Mouse (Mus musculus) forebrain, embryonic 11.5 days (tissue): ENCODE results near the gene Ccdc85a. TPM values are rescaled to one million over a fixed set of nuclear protein-coding genes. Genes with fewer than 3 reads are reported as not detected.
A peak's percentile ranks its signal among the peaks of the same experiment; 100 is the strongest.
"Not testable (repeated sequence)": the region's sequence is repeated elsewhere in the genome, so short reads cannot be mapped to it uniquely, and the experiment has no call there.

Source experiments
- ATAC-seq: fragments of 200-750 bp; cut with Nextera tagmentation; replicated peaks from 2 replicates; pipeline ENCODE4 v1.8.0; 2017; ENCODE audit warnings: moderate TSS enrichment; ENCODE audit not compliant: low FRiP score
- DNase-seq: peaks from one replicate; pipeline ENCODE4 v3.0.0-alpha.2; 2017; ENCODE audit warnings: low spot score
- H3K27ac ChIP-seq: fragments of 300-500 bp; sonication (generic); 2 replicates; pipeline ENCODE4 v1.5.1; 2014; ENCODE audit warnings: low read depth, low read length
- H3K27me3 ChIP-seq: fragments of 300-500 bp; sonication (generic); 2 replicates; pipeline ENCODE4 v1.6.1; 2014; ENCODE audit warnings: mild to moderate bottlenecking, low read length, mixed read lengths; ENCODE audit not compliant: control insufficient read depth, insufficient read depth
- H3K36me3 ChIP-seq: fragments of 300-500 bp; sonication (generic); 2 replicates; pipeline ENCODE4 v1.6.1; 2014; ENCODE audit warnings: mild to moderate bottlenecking, low read length, moderate library complexity, mixed read lengths; ENCODE audit not compliant: control insufficient read depth, insufficient read depth
- H3K4me1 ChIP-seq: fragments of 300-500 bp; sonication (generic); replicated peaks from 2 replicates; pipeline ENCODE4 v1.6.1; 2014; ENCODE audit warnings: low read length, mixed read lengths; ENCODE audit not compliant: control insufficient read depth, insufficient read depth
- H3K4me2 ChIP-seq: fragments of 300-500 bp; sonication (generic); 2 replicates; pipeline ENCODE4 v1.6.1; 2014; ENCODE audit warnings: low read depth, mild to moderate bottlenecking, low read length, moderate library complexity, mixed read lengths; ENCODE audit not compliant: severe bottlenecking
- H3K4me3 ChIP-seq: fragments of 300-500 bp; sonication (generic); 2 replicates; pipeline ENCODE4 v1.5.1; 2014; ENCODE audit warnings: low read depth, low read length
- H3K9ac ChIP-seq: fragments of 300-500 bp; sonication (generic); 2 replicates; pipeline ENCODE4 v1.6.1; 2014; ENCODE audit warnings: low read length
- H3K9me3 ChIP-seq: fragments of 300-500 bp; sonication (generic); 2 replicates; pipeline ENCODE4 v1.6.1; 2016; ENCODE audit warnings: low read length, mixed read lengths; ENCODE audit not compliant: control insufficient read depth
- WGBS: fragments of 180-500 bp; shearing (Covaris S2); extraction: QIAGEN DNeasy Blood & Tissue Kit; methylation state at CpG from one replicate; pipeline ENCODE4 v1.1.7; 2014; 5-methylcytosine and 5-hydroxymethylcytosine counted together
- polyA plus RNA-seq: library from polyadenylated mRNA; unstranded; fragments of >200 nt; fragmentation: Nextera tagmentation; extraction: Ambion mirVana; gene quantifications from 2 replicates; pipeline ENCODE4 v1.2.1, GENCODE M21; 2014

The Ccdc85a gene
- polyA plus RNA-seq, 1 experiment from 2014 or later = 4.1 TPM

DNA sequence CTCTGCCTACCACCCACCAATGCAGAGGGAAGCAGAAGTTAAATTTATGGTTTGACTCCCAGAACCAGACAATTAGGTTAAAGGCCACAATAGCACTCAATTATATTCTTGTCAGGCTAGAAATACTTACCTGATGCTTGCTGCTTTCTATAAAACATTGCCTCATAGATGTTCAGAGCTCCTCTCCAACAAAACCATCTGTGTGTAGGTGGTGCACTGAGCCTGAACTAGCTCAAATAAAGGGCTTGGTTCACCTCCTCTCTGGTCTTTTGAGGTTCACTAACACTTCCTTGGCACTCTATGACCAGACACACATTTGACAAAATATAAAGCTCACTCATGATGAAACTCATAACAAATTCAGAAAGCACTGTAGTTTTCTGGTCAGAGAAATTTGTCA lies 208.2 kb downstream of the Ccdc85a start:
- Histone ChIP-seq H3K9me3 (no peaks in the 10 kb centered on the region), H3K27me3 (no peaks in the 10 kb centered on the region), H3K9ac (no peak overlapping the region), H3K36me3 (no peaks in the 10 kb centered on the region), H3K27ac (no peak overlapping the region), H3K4me3 (no peak overlapping the region), H3K4me2 (no peak overlapping the region), H3K4me1 (no peaks in the 10 kb centered on the region)
- no peak for DNase-seq
- ATAC-seq = no peak

DNA sequence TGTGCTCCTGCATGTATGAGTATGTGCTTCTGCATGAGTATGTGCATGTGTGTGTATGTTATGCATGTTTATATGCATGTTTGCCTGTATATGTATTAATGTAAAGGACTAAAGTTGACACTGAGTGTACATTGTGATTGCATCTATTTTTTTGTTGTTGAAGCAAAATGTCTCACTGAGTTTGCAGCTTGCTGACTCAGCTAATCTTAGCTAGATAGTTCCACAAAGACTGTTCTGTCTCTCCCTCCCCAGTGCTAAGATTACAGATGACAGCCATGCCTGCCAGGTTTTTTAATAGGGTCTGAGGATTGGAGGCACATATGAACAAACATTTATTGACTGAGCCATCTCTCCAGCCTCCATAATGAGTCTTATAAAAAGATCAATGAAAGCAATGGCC lies 209.5 kb downstream of the Ccdc85a start:
- ATAC-seq = no peak
- Histone ChIP-seq H3K4me1 (no peaks in the 10 kb centered on the region), H3K36me3 (no peaks in the 10 kb centered on the region), H3K9me3 (no peaks in the 10 kb centered on the region), H3K4me3 (no peak overlapping the region), H3K27ac (no peak overlapping the region), H3K27me3 (no peaks in the 10 kb centered on the region), H3K4me2 (no peak overlapping the region), H3K9ac (no peak overlapping the region)
- DNase-seq = no peak

DNA sequence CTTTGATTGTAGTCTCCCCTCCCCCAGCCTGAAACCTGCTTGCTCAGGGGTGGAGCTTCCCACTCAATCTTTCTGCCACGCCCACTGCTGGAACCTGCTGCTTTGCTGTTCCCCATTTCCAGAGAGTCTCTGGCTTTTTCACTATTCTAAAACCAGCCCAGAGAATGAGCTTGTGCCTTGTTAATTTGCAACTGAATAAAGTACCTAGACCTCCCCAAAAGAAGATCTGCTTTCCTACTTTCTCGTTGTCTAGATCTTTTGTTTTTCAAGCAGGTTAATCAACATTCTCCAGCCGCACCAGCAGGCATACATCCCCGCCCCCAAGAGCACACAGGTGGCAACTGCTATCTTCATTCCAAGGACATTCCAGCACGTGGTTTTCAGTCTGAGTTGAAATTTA lies 212.7 kb downstream of the Ccdc85a start:
- H3K9ac ChIP-seq, H3K4me1 ChIP-seq, H3K4me3 ChIP-seq, ATAC-seq, H3K4me2 ChIP-seq, H3K27me3 ChIP-seq, DNase-seq, H3K27ac ChIP-seq, H3K36me3 ChIP-seq, H3K9me3 ChIP-seq: not testable (repeated sequence)
- WGBS = 65% methylated on average over 5 of the region's 5 CpGs

DNA sequence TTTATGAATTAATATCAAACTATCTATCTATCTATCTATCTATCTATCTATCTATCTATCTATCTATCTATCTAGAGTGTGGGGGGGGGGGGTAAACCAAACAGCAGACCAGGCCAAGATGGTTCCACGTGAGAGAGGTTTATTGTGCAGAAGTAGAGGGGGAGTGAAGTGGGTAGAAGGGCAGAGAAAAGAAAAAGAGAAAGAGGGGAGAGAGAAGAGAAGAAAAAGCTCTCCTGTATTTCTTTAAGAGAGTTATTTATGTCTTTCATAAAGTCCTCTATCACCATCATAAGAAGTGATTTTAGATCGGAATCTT lies 218.2 kb downstream of the Ccdc85a start:
- DNase-seq (no peak), ATAC-seq (peak; percentile 49)
- Histone ChIP-seq H3K9ac (peak overlapping the region; percentile 53), H3K4me2 (peak overlapping the region; percentile 47; the same call in 1 of the 2 replicates), H3K4me1 (0 out of 2 replicates have a peak, but pooled peaks cover 4% of the 10 kb centered on the region), H3K4me3 (0 out of 2 replicates have a peak overlapping the region, but pooled peaks have one; percentile 16), H3K36me3 (no peaks in the 10 kb centered on the region), H3K27ac (0 out of 2 replicates have a peak overlapping the region, but pooled peaks have one; percentile 37), H3K27me3 (no peaks in the 10 kb centered on the region), H3K9me3 (no peaks in the 10 kb centered on the region)
- WGBS = 38% methylated on average over 2 of the region's 2 CpGs

DNA sequence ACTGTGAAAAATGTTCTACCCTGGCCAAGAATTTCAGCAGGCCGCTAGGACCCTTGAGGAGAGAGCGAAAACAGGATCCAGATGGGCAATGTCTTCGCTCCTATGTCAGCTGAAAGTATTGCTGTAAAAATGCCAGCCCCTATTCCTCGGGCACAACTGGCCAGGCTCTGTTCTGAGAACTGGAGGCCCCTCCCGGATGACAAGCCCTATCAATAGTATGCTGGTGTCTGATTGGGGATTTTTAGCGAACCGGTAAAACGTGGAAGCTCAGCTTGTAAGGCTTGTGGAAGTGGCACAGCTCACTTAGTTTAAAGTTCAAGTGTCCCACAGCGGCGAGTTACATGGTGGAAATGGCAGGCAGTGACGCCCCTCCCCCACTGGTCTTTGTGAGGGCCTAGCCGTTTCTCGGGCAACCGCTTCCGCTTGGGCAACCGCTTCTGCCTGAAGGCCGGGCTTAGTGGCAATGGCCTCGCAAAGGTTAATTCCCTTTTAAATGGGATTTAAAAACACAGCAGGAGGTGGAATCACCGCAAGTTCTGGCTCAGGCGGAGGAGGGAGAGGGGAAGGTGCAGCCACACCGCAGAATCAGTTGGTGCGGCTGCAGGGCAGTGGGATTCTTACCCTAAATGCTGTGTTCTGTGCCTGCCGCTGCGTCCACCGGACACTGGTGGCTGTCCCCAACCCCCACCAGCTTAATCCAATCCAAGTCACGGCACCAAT lies 218.8 kb downstream of the Ccdc85a start:
- H3K4me1 ChIP-seq = 0 out of 2 replicates have a peak, but pooled peaks cover 4% of the 10 kb centered on the region
- DNase-seq (peak; percentile 95), ATAC-seq (peak; percentile 98)
- peak overlapping the region; percentile 47 for H3K4me2 ChIP-seq
- peak overlapping the region; percentile 53 for H3K9ac ChIP-seq
- 3% methylated on average over 26 of the region's 26 CpGs for WGBS
- no peaks in the 10 kb centered on the region for H3K36me3 ChIP-seq
- H3K4me3 ChIP-seq = peak overlapping the region; percentile 16; the same call in 1 of the 2 replicates
- no peaks in the 10 kb centered on the region for H3K27me3 ChIP-seq
- peak overlapping the region; percentile 53; the same call in 1 of the 2 replicates for H3K27ac ChIP-seq
- no peaks in the 10 kb centered on the region for H3K9me3 ChIP-seq

DNA sequence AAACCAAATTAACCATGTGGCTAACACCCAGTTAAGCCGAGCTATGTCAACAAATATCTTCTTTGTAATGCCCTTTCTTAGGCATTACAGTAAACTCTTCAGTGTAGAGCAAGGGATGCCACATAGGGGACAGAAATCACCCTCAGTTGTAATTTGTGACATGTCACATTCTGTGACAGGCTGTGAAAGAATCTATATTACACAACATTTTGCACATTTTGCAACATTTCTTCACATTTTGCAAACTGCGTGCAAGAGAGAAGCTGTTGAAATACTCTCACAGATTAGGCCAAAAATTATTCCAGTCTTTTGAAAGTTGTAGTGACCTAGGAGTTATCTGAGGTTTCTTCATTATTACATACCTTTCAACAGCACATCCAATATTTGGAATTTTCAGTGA lies 240.7 kb downstream of the Ccdc85a start:
- Histone ChIP-seq H3K9ac (no peak overlapping the region), H3K27ac (no peak overlapping the region), H3K36me3 (no peaks in the 10 kb centered on the region), H3K27me3 (no peaks in the 10 kb centered on the region), H3K4me2 (no peak overlapping the region), H3K9me3 (no peaks in the 10 kb centered on the region), H3K4me3 (no peak overlapping the region), H3K4me1 (no peaks in the 10 kb centered on the region)
- DNase-seq = no peak
- ATAC-seq = no peak
- WGBS = 87% methylated on average over 2 of the region's 2 CpGs

DNA sequence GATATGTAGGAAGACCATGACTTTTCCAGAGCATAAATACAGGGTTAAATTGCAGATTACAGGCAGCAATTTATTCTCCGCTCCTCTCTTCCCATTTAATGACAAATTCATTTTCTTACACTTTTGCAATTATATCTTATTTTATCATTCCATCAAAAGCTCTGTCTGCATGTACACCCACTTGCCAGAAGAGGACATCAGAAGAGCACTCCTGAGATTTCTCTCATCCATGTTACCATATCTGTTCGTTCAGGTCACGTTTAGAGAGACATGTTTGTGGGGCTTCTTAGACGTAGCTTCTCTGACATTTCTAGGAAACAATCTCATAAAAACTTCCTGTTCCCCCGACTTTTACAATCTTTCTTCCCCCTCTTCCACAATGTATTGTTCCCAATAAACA lies 242.2 kb downstream of the Ccdc85a start:
- no peak overlapping the region for H3K4me2 ChIP-seq
- no peak for DNase-seq
- no peak overlapping the region for H3K4me3 ChIP-seq
- H3K27ac ChIP-seq = no peak overlapping the region
- H3K4me1 ChIP-seq = no peaks in the 10 kb centered on the region
- no peaks in the 10 kb centered on the region for H3K9me3 ChIP-seq
- no peak overlapping the region for H3K9ac ChIP-seq
- no peaks in the 10 kb centered on the region for H3K27me3 ChIP-seq
- 78% methylated on average over 5 of the region's 5 CpGs for WGBS
- H3K36me3 ChIP-seq = no peaks in the 10 kb centered on the region
- ATAC-seq = no peak

DNA sequence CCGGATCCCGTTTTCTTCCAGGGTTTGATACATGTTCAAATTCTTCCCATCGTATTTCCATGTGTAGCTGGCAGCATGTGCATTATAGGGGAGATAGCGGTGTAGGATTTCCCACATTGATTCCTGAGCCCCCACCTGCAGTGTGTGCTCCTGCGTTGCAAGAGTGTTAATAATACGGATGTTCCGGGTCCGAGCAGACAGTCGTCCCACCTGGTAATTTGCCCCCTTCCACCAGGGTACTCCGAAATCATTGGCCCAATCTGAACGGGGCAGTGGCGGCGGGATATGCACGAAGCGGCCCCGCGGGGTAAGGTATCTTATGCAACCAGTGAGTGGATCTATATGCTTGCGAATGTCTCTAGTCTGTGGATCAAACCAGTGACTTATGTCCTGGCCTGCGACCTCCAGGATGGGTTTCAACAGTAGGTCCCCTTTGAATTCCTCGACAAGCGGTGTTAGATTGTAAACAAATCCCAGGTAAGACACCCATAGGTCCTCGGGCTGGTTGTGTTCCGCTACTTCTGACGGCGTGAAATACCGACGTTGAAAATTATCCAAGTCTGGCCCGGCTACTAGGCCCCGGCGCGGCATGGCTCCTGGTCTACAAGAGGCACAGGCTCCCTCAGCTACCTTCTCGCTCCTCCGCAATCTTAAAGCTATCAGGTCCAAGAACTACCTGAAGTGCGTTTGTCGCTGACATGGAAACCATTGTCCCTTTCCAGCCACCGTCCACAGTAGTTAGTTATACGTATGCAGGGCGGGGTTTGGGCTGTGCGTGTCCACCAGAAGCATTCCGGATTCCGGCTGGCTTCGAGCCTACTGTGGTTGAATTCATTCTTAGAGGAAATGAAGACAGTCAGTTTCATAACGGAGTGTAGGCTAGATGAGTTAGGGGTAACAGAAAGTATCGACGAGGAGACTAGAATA lies 244.6 kb downstream of the Ccdc85a start, which contains the start of gene Gm6685:
Gene Gm6685 (minus strand): TSS at position 644 of the 927 bp plus-strand sequence.
- not testable (repeated sequence) for H3K9ac ChIP-seq, H3K4me3 ChIP-seq, H3K4me1 ChIP-seq, H3K27ac ChIP-seq, H3K9me3 ChIP-seq, H3K36me3 ChIP-seq, ATAC-seq, DNase-seq, H3K4me2 ChIP-seq, H3K27me3 ChIP-seq
- 93% methylated on average over 40 of the region's 45 CpGs for WGBS
